Mouse (Mus musculus): Measurements from ENCODE around the gene Spata31d1d. TPM values are rescaled to one million over a fixed set of nuclear protein-coding genes. Genes with fewer than 3 reads are reported as not detected.

Spata31d1d gene
- not detected for total RNA-seq (2023)

GRCm38 (mm10) chr13:59731652-59732051 is at the start of gene Spata31d1d:
Gene Spata31d1d, minus strand, starts transcription at chr13:59731752.

GRCm38 (mm10) chr13:59769296-59770163 is 38.0 kb upstream of the Spata31d1d start, which contains the start of gene Isca1:
Gene Isca1, minus strand, starts transcription at chr13:59769810.

GRCm38 (mm10) chr13:59746711-59747110 is 15.2 kb upstream of the Spata31d1d start, which contains the start of gene 1700014D04Rik:
Gene 1700014D04Rik, minus strand, starts transcription at chr13:59746752.

GRCm38 (mm10) chr13:59711984-59712383 is 19.6 kb downstream of the Spata31d1d start, which contains the start of gene Spata31d1b:
Gene Spata31d1b, plus strand, starts transcription at chr13:59712284.

GRCm38 (mm10) chr13:59710230-59710629 is 21.3 kb downstream of the Spata31d1d start, which contains the start of gene Spata31d1a:
Gene Spata31d1a, minus strand, starts transcription at chr13:59710330.

GRCm38 (mm10) chr13:59694008-59694407 is 37.5 kb downstream of the Spata31d1d start, which contains the start of gene 4921517D22Rik:
Gene 4921517D22Rik, minus strand, starts transcription at chr13:59694108.

Other genes starting within 250 kb of the Spata31d1d start
- 48.9 TPM for gene Agtpbp1, start 146.5 kb downstream of the Spata31d1d start, total RNA-seq (2023)
- gene Naa35, start 146.5 kb downstream of the Spata31d1d start, total RNA-seq (2023), result 53.9 TPM
- gene Golm1, start 55.9 kb downstream of the Spata31d1d start, total RNA-seq (2023), result 33.0 TPM
- gene 4921517D22Rik, start 37.6 kb downstream of the Spata31d1d start, total RNA-seq (2023), result not detected
- not detected for gene Spata31d1a, start 21.4 kb downstream of the Spata31d1d start, total RNA-seq (2023)
- not detected for gene Spata31d1b, start 19.5 kb downstream of the Spata31d1d start, total RNA-seq (2023)
- 0.23 TPM for gene 1700014D04Rik, start 15.0 kb upstream of the Spata31d1d start, total RNA-seq (2023)
- gene Isca1, start 38.1 kb upstream of the Spata31d1d start, total RNA-seq (2023), result 110 TPM
- gene Gm49354, start 50.5 kb upstream of the Spata31d1d start, total RNA-seq (2023), result not detected
- 245 TPM for gene Tut7, start 91.4 kb upstream of the Spata31d1d start, total RNA-seq (2023)

Measured in CD4-positive naive resting alpha-beta T cell, adult 76 days (primary cell).